In the genomic region with DNA sequence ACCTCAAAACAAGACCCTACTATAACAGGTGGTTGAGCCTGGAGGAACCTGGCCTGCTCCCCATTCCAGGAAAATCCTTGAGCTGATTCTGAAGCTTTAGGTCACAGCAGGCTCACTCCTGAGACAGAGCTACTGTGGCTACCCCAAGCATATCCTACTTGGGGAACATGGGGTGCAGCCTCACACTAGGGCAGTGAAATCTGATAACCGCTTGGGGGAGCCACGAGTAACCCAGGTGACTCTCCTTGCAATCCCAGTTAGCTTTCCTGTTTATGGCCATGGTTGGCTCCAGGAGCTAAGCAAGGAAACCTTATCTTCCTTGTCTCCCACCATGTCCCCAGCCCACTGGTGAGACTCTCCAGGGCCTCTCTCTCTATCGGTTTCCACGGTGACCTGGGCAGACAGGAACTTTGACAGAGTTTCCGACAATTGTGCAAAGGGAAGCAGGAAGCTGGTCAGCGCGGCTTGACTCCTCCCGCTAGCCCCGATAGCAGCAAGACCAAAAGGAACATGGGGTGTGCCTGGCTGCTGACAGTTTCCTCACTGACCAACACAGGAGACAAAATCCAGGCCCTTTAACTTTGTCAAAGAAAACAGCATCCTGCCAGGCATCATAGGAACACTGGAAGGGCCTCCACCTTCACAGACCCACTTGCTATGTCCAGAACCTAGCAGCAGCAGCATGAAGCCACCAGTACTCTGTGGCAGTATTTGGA, we compare ENCODE assay signal across 8 mouse cellular contexts. TPM values are rescaled to one million over a fixed set of nuclear protein-coding genes. Genes with fewer than 3 reads are reported as not detected.
A peak's percentile ranks its signal among the peaks of the same experiment; 100 is the strongest.
DNase-seq lines count a peak whose midpoint lies in the region; ATAC-seq and TF ChIP-seq lines count a peak whose summit lies in the region.

No protein-coding gene starts in this region.

- no peak for TF ChIP-seq RAD21 in MEL (IDR thresholded peaks at IDR 0.05; ENCODE audit: low read depth, low read length)

- WGBS in embryonic facial prominence, embryonic 10.5 days = 50% methylated on average over 9 of the region's 9 CpGs

- no peak for TF ChIP-seq EP300 in MEL (IDR thresholded peaks at IDR 0.05; ENCODE audit: low read depth in 1 of 2, low read length in 2 of 2)

- no peaks in the 10 kb centered on the region for H3K36me3 ChIP-seq in MEL (ENCODE audit: control insufficient read depth in 1 of 2, insufficient read depth in 2 of 2, low read length in 2 of 2)
- peaks cover 100% of the 10 kb centered on the region for H3K36me3 ChIP-seq in embryonic facial prominence, embryonic 10.5 days (replicated peaks)

- DNase-seq in MEL (ENCODE audit: low read depth, low spot score) = no peak
- DNase-seq in embryonic facial prominence, embryonic 10.5 days (ENCODE audit: low spot score) = peak; percentile 36
- peak; percentile 69 to 73 for DNase-seq in heart, postnatal 14 days
- peak; percentile 75 to 87 for DNase-seq in kidney, postnatal 36 days
- no peak for DNase-seq in urinary bladder, adult 18-20 months (ENCODE audit: low spot score in 2 of 2)
- no peak for DNase-seq in layer of hippocampus, postnatal 14 days (ENCODE audit: low spot score in 2 of 2)

- no peaks in the 10 kb centered on the region for H3K9me3 ChIP-seq in MEL (replicated peaks; ENCODE audit: insufficient read depth, low read length)
- no peaks in the 10 kb centered on the region for H3K9me3 ChIP-seq in embryonic facial prominence, embryonic 10.5 days

- no peak overlapping the region for H3K4me3 ChIP-seq in MEL (ENCODE audit: control insufficient read depth in 1 of 2, insufficient read depth in 1 of 2, low read depth in 2 of 2, low read length in 2 of 2)
- H3K4me3 ChIP-seq in embryonic facial prominence, embryonic 10.5 days = 0 out of 2 replicates have a peak overlapping the region, but pooled peaks have one; percentile 11

- TF ChIP-seq CTCF in MEL (IDR thresholded peaks at IDR 0.05 in 2 of 3, conservative IDR thresholded peaks at IDR 0.05 in 1 of 3; ENCODE audit: control insufficient read depth in 1 of 3, insufficient read depth in 1 of 3, low read depth in 2 of 3, low read length in 3 of 3, poor library complexity in 1 of 3, severe bottlenecking in 1 of 3) = peak in 2 of 3 experiments; percentile 11 to 13; a peak in 1 of 6 replicates

- no peaks in the 10 kb centered on the region for H3K79me2 ChIP-seq in MEL (ENCODE audit: control insufficient read depth, insufficient read depth, low read length, poor library complexity)

- no peak overlapping the region for H3K9ac ChIP-seq in MEL (ENCODE audit: control insufficient read depth, low read depth, low read length, poor library complexity, severe bottlenecking)

- TF ChIP-seq POLR2A in MEL (IDR thresholded peaks at IDR 0.05; ENCODE audit: control insufficient read depth in 1 of 2, insufficient read depth in 1 of 2, low read depth in 1 of 2, low read length in 2 of 2, poor library complexity in 1 of 2) = no peak

- H3K27me3 ChIP-seq in MEL (ENCODE audit: control insufficient read depth in 1 of 2, insufficient read depth in 2 of 2, low read length in 2 of 2) = peaks cover 4 to 10% of the 10 kb centered on the region in 2 experiments
- no peaks in the 10 kb centered on the region for H3K27me3 ChIP-seq in embryonic facial prominence, embryonic 10.5 days (replicated peaks; ENCODE audit: low read depth, poor library complexity, severe bottlenecking)

- no peak overlapping the region for H3K27ac ChIP-seq in MEL (ENCODE audit: control insufficient read depth, low read depth, low read length)
- peak overlapping the region; percentile 71 for H3K27ac ChIP-seq in embryonic facial prominence, embryonic 10.5 days (replicated peaks)

- H3K4me1 ChIP-seq in MEL (ENCODE audit: control insufficient read depth in 1 of 2, insufficient read depth in 2 of 2, low read length in 2 of 2) = no peaks in the 10 kb centered on the region
- H3K4me1 ChIP-seq in embryonic facial prominence, embryonic 10.5 days = peaks cover 47% of the 10 kb centered on the region

- intact Hi-C loops in heart, postnatal 14 days (cut with DNase I) = loop anchor here (2.0 kb wide), 3 partner anchors 14 to 72 kb away; no protein-coding TSS in a partner anchor

- ATAC-seq in megakaryocyte progenitor cell, adult 5-6 weeks (replicated peaks; ENCODE audit: poor library complexity) = peak; percentile 66
- ATAC-seq in megakaryocyte-erythroid progenitor cell, adult 5-6 weeks (replicated peaks; ENCODE audit: low FRiP score, low TSS enrichment, poor library complexity, severe bottlenecking) = no peak

TF ChIP-seq in MEL, 35 proteins besides CTCF, POLR2A, EP300 and RAD21:
- TF ChIP-seq SMC3 (IDR thresholded peaks at IDR 0.05; ENCODE audit: low read depth, low read length) = 0 out of 2 replicates have a peak, but pooled peaks have one; percentile 10
- no peak for TF ChIP-seq MAZ (IDR thresholded peaks at IDR 0.05; ENCODE audit: low read depth, low read length)
- no peak for TF ChIP-seq POLR2AphosphoS2 (IDR thresholded peaks at IDR 0.05; ENCODE audit: low read length)

RNA-seq across cellular contexts. Expression of gene Sec16a, which starts 29.9 kb away (rescaled TPM):
- total RNA-seq in MEL (2012; rRNA removed) = 20.3 and 21.4 TPM in 2 replicates
- 10 to 100 TPM in 1 of 2 experiments, not detected in 1; 38.0 TPM for polyA plus RNA-seq in MEL (2012; ENCODE audit: insufficient read depth in 1 of 2, insufficient read length in 2 of 2, low read depth in 1 of 2, low replicate concordance in 2 of 2, missing spikeins in 1 of 2)
- 30.4 and 32.1 TPM in 2 replicates for polyA plus RNA-seq in embryonic facial prominence, embryonic 10.5 days (2016; fragmentation: Nextera tagmentation; extraction: Ambion mirVana)
- total RNA-seq in heart, postnatal 14 days (2021) = 10 to 100 TPM; 37.4 to 40.5 TPM
- total RNA-seq in megakaryocyte progenitor cell, adult 5-6 weeks (2015) = 33.9 and 48.3 TPM in 2 replicates
- total RNA-seq in megakaryocyte progenitor cell, adult 5-6 weeks (2017) = 23.9 and 29.7 TPM in 2 replicates
- 32.7 and 37.7 TPM in 2 replicates for total RNA-seq in megakaryocyte-erythroid progenitor cell, adult 5-6 weeks (2014; fragmentation: Nextera tagmentation)
- 16.6 and 29.8 TPM in 2 replicates for total RNA-seq in megakaryocyte-erythroid progenitor cell, adult 5-6 weeks (2017)
- 10 to 100 TPM; 47.2 to 48.3 TPM for total RNA-seq in layer of hippocampus, postnatal 14 days (2021)

RNA-seq across cellular contexts. Expression of gene Notch1, which starts 41.5 kb away (rescaled TPM):
- 0.39 TPM in 1 of 2 replicates, not detected in the other for total RNA-seq in MEL (2012; rRNA removed)
- polyA plus RNA-seq in MEL (2012; ENCODE audit: insufficient read depth in 1 of 2, insufficient read length in 2 of 2, low read depth in 1 of 2, low replicate concordance in 2 of 2, missing spikeins in 1 of 2) = under 1 TPM in 1 of 2 experiments, not detected in 1; 0.06 TPM
- polyA plus RNA-seq in embryonic facial prominence, embryonic 10.5 days (2016; fragmentation: Nextera tagmentation; extraction: Ambion mirVana) = 17.1 and 20.3 TPM in 2 replicates
- 10 to 100 TPM; 43.8 to 49.4 TPM for total RNA-seq in heart, postnatal 14 days (2021)
- 15.5 and 19.0 TPM in 2 replicates for total RNA-seq in megakaryocyte progenitor cell, adult 5-6 weeks (2015)
- 8.8 and 9.3 TPM in 2 replicates for total RNA-seq in megakaryocyte progenitor cell, adult 5-6 weeks (2017)
- 2.6 and 3.1 TPM in 2 replicates for total RNA-seq in megakaryocyte-erythroid progenitor cell, adult 5-6 weeks (2014; fragmentation: Nextera tagmentation)
- 0.56 and 0.61 TPM in 2 replicates for total RNA-seq in megakaryocyte-erythroid progenitor cell, adult 5-6 weeks (2017)
- total RNA-seq in layer of hippocampus, postnatal 14 days (2021) = 10 to 100 TPM; 35.4 to 45.2 TPM

Comparison
In these comparisons a context has a peak if more than half of its experiments do, and no peak if none do; other contexts are left out.
1. DNase-seq: peak in embryonic facial prominence, embryonic 10.5 days (single experiment), heart, postnatal 14 days (2 of 2) and kidney, postnatal 36 days (2 of 2); none in MEL (single experiment), urinary bladder, adult 18-20 months (0 of 2) and layer of hippocampus, postnatal 14 days (0 of 2).